Mouse (Mus musculus) spleen, postnatal 10 days (tissue): ENCODE measurements at regions not wholly inside any gene's neighbourhood (a gene's known extent, or its start where the extent isn't known, plus 50 kb on each side); places are given as distances from the start of the nearest gene placed in this dataset.

Experiments used
- DNase-seq, 2 experiments: peaks; one replicate each; pipeline ENCODE4 v3.0.0; 2021 to 2022; ENCODE audit warnings: low spot score in 2 of 2

DNA sequence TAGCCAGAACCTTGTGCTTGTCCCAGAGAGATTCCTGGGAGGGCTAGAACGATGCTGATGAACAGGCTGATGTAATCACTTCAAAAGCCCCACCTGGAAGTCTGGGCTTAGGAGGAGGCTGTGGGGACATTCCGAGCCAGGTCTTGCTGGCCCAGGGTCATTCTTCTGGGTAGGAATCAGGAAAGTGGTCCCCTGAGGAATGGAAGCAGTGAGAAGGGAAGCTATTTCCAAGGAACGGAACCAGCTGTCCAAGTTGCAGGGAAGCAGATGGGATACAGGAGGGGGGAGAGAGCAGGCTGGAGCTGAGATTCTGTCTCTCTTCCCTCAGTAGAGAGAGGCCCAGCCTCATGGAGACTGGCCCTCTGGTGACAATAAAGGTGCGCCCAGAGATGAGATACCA lies 243.9 kb downstream of the Tcf7l2 start:
- DNase-seq, result no peak

DNA sequence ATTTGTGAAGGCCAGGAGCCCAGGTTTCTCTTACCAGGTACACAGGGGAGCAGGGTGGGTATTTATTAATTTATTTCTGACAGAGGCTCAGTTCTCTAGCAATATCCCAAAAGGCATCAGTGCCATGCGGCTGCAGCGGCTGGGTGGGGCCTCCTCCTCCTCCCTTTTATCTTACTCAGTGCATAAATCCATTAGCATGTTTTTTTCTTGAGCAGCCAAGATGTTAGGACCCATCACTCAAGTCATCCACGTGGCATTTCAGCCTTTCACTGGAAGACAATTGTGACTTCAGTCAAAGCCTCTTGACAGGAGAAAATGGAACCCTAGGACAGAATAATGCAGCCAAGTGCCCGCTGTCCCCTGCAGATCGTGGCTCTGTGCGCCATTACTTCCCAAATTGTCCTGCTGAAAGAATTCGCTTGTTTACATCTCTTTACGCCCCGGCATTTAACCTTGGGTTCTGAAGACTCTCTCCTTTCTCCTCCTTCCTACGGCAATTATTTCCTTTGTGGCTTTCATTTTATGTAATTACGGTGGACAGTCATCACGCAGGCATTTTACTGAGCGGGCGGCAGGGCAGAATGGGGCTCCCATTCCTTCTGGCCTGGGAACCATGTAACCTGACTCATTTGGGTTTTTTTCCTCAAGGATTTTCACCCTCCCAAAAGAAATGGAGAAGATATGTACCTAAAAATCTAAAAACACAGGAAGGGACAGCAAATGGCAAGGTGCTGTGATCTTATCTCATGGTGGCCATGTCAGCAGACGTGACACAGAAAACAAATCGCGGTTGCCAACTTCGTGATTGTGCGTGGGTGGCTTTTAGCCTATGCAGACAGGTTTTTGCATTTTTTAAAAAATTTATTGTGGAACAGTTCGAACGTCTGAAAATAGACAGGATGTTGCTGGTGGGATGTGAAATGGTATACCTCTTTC lies 250.4 kb downstream of the Tcf7l2 start:
- no peak for DNase-seq

DNA sequence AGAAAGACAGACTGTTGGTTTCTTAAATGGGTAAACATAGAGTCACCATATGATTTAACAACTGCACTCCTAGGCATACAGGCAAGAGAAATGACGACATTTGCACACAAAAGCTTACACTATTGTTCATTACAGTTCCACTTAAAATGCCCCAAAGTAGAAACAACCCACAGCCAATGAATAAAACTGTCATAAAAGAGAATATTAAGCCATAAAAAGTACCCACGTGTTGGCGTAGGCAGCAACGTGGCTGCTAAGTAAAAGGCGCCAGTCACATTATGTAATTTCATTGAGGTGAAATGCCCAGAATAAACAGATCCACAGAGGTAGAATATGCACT lies 251.1 kb downstream of the Tcf7l2 start:
- DNase-seq, result no peak

DNA sequence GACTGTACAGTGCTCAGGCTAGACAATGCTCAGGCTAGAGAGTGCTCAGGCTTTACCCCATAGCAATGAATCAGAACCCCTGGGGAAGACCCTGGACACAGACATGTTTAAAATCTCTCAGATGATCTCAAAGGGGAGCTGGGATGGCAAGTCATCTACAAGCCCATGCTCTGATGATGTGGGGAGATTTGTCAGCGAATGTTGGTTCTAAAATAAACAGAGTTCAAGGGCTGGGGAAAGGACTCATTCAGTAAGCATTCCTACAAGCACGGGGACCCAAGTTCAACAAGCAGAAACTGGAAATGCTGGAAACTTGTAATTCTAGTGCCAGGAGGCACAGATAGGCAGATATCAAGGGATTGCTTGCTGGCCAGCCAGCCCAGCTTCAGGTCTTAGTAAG lies 254.1 kb downstream of the Tcf7l2 start:
- DNase-seq, result no peak

DNA sequence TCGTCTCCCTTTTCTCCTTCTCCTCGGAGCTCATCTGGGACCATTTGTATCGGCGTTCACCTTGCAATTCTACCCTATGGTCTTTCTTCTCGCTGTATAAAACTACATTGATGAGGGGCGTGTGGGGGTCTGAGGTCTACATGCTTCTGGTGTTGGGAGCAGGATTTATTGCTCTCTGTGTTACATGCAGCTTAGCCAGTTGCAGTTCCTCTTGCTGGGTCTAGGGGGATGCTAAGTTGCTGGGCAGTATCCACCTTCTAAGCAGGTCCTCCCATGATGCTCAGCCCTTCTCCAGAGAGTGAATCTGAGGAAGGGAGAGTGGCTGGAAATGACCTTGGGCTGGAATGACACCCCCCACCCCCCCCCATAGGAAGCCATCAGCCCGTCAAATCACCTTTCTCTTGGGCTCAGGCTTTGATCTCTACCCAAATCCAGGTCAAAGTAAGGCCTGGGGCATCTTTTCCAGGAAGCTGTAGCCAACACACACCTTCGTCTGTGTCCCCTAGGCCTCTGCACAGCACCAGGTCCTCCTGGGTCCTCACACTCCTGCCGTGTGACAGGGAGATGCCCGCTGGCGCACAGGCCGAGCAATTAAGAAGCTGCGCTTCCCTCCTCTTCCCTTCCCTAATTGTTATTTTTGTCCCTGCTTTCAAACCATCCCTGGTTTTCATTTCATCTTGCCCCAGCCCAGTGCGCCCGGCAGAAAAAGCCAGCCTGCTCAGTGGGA lies 257.0 kb downstream of the Tcf7l2 start:
- DNase-seq, result no peak

DNA sequence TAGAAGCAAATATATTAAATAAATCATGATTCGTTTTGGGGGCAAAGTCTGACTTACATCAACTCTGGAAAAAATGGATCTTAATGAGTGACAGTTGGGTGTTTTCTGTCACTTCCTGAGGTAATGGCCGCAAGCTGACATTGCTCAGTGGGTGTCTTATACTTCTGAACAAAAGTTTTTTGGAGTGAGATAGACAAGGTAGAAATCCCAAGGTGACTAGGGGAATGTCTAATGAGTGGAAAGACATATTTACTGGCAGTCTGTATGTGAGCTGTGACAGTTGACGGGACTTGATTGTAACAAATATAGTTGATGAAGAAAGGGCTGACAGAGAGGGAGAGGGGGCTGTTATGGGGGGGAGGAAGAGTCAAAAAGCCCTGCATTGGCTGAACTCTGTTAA lies 257.8 kb downstream of the Tcf7l2 start:
- DNase-seq, result no peak

DNA sequence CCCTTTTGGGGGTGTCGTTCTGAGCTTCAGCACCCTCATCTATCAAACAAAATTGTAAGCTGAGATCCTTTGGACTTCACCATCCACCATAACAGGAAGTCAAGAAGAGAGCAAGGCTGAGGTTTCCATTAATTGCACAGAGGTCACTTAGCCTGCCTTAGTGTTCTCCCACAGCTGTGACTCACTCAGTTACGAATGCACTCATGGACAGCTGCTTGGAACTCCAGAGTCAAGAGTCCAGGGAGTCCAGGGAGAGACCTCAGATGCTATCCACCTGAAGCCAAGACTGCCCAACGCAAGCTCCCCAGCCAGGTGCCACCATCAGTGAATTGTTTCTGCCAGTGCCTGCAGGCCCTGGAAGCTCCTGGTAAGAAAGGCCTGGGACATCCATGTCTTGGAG lies 259.8 kb downstream of the Tcf7l2 start:
- no peak for DNase-seq

DNA sequence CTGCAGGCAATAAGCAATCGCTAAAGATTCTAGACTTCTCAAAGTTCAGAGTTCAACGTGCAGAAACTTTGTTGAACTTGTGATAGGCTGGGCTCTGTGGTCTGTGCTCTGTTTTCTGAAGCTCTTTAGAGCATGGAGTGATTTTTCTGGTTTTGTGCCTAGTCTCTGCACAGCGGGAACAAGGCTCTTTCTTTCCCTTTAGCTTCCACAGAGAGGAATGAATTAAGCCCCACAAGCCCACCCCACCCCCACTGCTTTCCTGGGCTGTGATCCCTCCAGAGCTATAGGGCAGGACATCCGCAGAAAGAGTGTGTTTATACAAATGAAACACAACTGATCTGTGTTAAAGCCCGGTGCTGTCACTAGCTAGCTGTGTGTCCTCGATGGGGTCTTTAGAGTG lies 264.3 kb downstream of the Tcf7l2 start:
- no peak for DNase-seq

DNA sequence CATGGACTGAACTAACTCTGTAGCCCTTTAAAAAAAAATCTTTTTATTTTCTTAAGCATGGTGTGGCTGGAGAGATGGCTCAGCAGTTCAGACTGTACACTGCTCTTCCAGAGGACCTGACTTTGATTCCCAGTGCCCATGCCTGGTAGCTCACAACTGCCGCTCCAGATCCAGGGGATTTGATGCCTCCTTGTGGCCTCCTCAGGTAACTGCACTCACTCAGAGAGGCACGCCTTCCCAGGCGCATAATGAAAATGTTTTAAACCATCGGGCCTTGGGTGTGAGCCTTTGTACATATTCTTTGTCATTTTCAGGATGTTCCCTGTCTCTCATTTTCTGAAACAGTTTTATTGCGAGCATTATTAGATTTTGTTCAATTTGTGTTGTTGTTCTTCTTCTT lies 265.8 kb downstream of the Tcf7l2 start:
- DNase-seq, result no peak

DNA sequence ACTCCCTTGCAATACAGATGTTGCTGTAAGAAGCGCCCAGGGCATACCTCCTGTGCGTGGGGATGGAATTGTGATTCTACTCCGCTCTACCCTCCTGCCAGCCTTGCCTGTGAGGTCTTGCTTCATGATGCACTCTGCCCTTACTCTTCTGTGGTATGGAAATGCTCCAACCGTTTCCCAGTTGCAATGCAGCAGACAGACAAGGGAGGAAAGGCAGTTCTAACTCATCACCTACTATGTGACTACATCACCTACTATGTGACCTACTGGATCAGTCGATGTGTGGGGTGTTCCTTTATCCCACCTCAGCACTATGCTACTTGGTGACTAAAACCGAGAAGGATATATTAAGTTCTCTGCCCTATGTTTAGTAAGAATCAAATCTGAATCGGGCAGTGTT lies 269.1 kb downstream of the Tcf7l2 start:
- DNase-seq, result no peak

DNA sequence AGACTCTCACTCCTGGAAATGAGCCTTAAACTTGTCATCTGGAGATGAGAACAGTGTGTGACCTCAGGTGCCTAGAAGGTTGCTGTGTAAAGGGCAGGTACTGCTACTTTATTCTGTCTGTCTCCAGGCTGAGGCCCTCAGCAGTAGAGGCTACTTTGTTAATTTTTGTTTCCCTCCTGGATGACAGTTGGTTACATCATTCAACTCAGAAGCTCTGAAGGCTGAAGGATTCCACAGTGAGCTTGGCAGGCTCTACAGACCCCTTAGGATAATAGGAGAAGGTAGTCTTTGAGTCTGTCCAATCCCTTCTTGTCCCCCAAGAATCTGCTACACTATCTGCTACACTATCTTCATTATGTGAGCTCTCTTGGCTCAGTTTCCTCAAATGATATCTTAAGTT lies 269.7 kb downstream of the Tcf7l2 start:
- no peak for DNase-seq

DNA sequence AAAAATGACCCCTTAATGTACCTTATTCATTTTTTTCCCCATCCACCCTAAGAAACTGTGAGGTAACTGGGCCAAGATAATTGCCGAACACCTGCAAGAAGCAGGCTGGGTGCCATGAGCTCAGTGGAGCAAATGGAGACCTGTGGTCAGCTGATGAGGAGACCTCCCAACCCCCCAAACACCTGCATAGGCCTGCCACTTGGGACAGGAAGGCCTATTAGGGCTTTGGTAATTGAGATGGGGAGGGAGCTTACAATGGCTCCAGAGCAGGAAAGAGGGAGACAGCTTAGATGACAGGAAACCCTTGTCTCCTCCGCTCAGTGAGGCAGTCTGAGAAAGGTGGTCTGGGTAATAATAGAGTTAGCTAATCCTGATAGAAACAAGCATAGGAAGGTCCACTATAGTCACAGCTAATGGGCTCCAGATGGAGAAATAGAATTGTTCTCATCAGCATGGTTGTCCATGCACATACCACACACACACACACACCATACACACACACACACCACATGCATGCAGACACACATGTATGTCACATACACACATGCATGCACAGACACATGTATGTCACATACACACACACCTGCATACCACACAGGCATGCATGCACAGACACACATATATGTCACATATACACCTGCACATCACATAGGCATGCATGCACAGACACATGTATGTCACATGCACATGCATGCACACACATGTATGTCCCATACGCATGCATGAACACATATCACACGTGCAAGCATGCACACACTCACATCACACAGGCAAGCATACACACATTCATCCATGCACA lies 270.2 kb upstream of the Habp2 start:
- no peak for DNase-seq

DNA sequence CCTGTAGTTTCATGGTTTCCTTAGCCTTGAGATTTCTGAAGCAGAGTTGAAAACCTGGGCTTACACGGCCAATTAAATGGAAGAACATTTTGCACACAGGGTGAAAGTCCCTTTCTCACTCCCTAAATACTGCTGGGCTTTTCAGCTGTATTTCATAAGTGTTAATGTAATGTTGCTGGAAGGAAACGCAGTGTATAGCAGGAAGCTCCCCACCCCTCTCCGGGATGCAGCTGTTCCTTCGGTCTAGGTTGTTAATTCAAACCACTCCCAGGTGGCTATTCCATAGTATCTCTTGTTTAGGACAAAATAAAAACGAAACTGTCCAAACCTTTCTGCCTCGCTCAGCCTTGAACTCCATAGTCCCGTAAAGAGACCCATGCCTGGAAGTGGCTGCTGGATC lies 269.4 kb upstream of the Habp2 start:
- no peak for DNase-seq

DNA sequence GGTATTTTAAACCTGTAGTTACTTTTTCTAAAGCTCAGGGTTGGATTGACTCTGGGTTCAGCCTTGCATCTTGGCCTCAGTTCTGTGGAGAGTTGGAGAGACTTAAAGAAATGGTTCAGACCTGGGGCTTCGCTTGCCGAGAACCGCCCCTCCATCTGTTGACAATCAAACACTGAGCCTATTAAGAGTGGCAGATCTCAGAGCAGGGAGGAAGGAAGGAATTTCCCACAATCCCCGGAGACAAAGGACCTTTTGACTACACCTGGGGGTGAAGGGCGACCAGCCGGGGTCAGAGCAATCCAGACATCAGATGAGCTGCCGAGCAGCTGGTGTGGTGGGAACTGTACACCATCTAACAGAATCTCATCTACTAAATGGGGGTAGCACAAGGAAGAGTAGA lies 267.8 kb upstream of the Habp2 start:
- no peak for DNase-seq

DNA sequence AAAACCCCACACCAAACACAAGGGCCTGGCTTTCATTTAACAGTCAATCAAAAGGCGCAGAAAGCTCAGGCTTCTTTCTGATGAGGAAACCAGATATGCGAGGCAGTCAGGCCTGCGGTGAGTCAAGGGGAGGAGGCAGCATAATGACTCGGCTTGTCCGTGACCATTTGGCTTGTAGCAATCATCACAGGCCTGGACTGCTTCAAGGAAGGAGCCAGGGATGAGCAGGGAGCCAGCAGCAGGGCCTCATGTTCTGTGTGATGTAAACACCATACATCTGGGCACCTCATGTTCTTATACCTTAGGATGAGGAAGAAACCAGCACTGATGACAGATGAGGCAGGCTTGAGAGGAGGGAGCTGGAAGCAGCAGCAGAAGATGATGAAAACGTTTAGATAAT lies 264.6 kb upstream of the Habp2 start:
- DNase-seq, result no peak

DNA sequence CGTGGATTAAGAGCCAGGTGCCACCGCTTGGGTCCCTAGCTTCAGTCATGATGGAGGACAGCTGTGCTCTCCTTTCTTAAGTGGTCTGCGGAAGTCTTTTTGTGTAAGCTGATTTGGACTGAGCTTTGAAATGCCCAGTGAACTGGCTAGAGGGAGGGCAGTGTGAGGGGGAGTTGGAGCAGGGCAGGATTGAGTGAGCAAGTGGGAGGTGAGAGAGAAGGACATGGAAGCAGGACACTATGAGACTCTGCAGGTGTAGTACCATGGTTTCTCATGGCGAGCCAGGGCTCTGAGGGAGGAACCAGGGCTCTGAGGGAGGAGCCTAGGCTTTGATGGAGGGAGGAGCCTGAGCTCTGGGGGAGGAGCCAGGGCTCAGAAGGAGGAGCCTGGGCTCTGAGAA lies 262.3 kb upstream of the Habp2 start:
- no peak for DNase-seq

DNA sequence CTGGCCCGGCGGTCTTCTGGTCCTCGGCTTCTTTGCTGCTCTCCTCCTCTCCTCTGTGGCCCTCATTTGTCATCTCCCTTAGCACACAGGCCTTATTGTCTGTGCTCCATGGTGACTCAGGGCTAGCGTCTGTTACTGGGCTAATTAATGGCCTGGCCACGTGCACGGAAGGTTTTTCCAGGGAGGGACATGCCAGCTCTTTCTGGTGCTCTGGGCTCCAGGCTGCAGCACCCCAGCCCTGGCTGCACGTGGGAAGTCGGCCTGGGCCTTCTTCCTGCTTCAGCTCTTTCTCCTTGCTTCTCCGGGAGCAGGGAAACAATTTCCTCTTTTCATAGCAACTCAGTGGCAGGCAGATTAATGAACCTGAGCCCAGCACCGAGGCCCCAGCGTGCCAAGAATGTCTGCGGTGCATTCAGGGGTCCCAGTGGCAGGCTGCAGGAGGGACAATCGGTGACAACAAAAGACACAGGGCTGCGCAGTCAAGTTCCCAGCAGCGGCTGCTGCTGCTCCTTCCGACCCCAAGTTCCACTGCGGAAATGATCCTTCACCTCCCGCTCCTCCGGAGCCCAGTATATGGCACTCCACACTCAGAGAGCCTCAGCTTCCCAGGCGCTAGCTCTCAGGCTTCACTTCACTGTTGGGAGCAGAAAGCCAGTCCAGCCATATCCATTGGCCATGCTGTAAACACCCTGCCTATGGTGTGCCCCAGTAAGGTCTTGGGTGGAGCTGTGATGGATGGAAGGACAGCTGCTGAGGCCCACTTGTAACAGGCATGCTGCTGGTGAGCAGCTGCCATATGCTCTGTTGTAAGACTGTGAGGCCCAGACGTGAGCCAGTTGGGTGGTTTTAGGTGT lies 257.3 kb upstream of the Habp2 start:
- no peak for DNase-seq

DNA sequence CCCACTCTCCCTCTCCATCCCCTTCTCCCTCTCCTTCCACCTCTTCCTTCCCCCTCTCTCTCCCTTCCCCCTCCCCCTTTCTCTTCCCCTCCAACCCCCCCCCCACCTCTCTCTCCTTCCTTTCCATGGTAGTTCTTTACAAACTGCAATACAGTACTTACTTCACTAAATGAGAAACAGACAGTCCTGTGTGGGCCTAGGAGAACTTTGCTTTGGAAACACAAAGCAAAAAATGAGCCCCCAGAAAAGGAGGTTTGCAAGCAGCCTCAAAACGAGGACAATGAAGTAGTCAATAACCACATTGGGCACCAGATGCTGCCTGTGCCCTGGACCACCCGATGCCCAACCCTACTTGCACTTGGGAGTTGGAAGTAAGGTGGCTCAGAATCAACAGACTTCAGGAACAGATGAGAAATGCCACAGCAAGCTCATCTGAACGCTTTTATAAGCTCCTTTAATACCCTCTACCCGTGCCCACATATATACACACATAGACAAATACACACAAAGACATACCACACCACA lies 256.5 kb upstream of the Habp2 start:
- DNase-seq, result no peak

DNA sequence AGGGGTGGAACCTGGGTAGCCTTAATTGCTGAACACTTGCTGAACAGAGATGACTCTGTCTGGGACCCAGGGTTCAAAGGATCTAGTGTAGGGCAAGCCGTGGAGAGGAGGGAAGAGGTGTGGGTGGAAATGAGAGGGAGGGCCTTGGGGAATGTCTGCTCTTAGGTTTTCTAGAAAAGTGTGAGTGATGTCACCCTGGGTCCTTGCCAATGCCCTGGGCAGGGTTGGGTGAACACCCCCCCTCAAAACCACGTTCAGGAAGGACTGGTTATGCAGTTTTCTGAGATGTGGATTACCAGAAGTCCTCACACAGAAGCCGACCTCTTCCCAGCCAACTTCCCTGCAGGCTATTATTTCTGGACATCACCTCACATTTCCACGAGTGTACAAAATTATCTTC lies 252.4 kb upstream of the Habp2 start:
- no peak for DNase-seq

DNA sequence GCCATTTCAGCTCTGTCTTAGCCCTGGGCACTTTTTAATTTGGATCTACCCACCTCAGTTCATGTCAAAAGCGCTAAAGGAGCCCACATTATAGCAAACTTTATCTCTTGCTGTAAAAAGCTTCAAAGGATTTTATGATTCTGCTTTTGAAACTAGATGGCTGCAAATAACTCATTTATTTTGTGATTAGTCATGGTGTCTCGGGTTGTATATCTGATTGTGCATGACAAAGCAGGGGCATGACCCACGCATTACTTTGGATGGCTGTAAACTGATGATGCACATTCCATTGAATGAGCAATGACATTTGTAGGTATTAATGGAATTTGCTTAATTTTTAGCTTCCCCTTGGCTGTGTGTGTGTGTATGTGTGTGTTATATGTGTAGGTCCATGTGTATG lies 249.4 kb upstream of the Habp2 start:
- DNase-seq, result no peak
